Mouse (Mus musculus): ENCODE measurements around the gene Get4. TPM values are rescaled to one million over a fixed set of nuclear protein-coding genes. Genes with fewer than 3 reads are reported as not detected.

The Get4 gene
- polyA plus RNA-seq, 1 experiment from 2014 or later, result 145 TPM

GRCm38 (mm10) chr5:139282191-139282590 lies 30.1 kb downstream of the Get4 start:
- Histone ChIP-seq H3K27ac (ENCODE audit: low read depth, low read length) (no peak overlapping the region), H3K4me2 (ENCODE audit: low read depth) (no peak overlapping the region), H3K9me3 (ENCODE audit: control insufficient read depth, low read length) (no peaks in the 10 kb centered on the region), H3K4me1 (ENCODE audit: control insufficient read depth, insufficient read depth, low read length) (no peaks in the 10 kb centered on the region), H3K9ac (ENCODE audit: low read length) (no peak overlapping the region), H3K36me3 (ENCODE audit: control insufficient read depth, insufficient read depth, low read length) (no peaks in the 10 kb centered on the region), H3K4me3 (ENCODE audit: low read depth, low read length) (no peak overlapping the region), H3K27me3 (ENCODE audit: control insufficient read depth, insufficient read depth, low read length) (no peaks in the 10 kb centered on the region)
- ATAC-seq (ENCODE audit: insufficient read depth, low FRiP score, low TSS enrichment) (no peak), DNase-seq (ENCODE audit: low spot score) (peak; percentile 88)
- 6% methylated on average over 15 of the region's 15 CpGs for WGBS

- no peak overlapping the region for H3K4me3 ChIP-seq (ENCODE audit: low read depth, low read length)
- no peak overlapping the region for H3K9ac ChIP-seq (ENCODE audit: low read length)
- H3K4me2 ChIP-seq (ENCODE audit: low read depth), result no peak overlapping the region
- H3K27me3 ChIP-seq (ENCODE audit: control insufficient read depth, insufficient read depth, low read length), result no peaks in the 10 kb centered on the region
- ATAC-seq (ENCODE audit: insufficient read depth, low FRiP score, low TSS enrichment) (no peak), DNase-seq (ENCODE audit: low spot score) (no peak)
- no peak overlapping the region for H3K27ac ChIP-seq (ENCODE audit: low read depth, low read length)
- H3K36me3 ChIP-seq (ENCODE audit: control insufficient read depth, insufficient read depth, low read length), result no peaks in the 10 kb centered on the region
- 96% methylated on average over 14 of the region's 14 CpGs for WGBS
- H3K4me1 ChIP-seq (ENCODE audit: control insufficient read depth, insufficient read depth, low read length), result no peaks in the 10 kb centered on the region
- H3K9me3 ChIP-seq (ENCODE audit: control insufficient read depth, low read length), result no peaks in the 10 kb centered on the region
Measured at GRCm38 (mm10) chr5:139283460-139284180, 31.5 kb downstream of the Get4 start.

- Histone ChIP-seq H3K27ac (ENCODE audit: low read depth, low read length) (no peak overlapping the region), H3K36me3 (ENCODE audit: control insufficient read depth, insufficient read depth, low read length) (no peaks in the 10 kb centered on the region), H3K27me3 (ENCODE audit: control insufficient read depth, insufficient read depth, low read length) (no peaks in the 10 kb centered on the region), H3K9me3 (ENCODE audit: control insufficient read depth, low read length) (no peaks in the 10 kb centered on the region), H3K4me1 (ENCODE audit: control insufficient read depth, insufficient read depth, low read length) (no peaks in the 10 kb centered on the region), H3K9ac (ENCODE audit: low read length) (no peak overlapping the region), H3K4me3 (ENCODE audit: low read depth, low read length) (no peak overlapping the region), H3K4me2 (ENCODE audit: low read depth) (no peak overlapping the region)
- 61% methylated on average over 8 of the region's 8 CpGs for WGBS
- ATAC-seq (ENCODE audit: insufficient read depth, low FRiP score, low TSS enrichment), result no peak
- DNase-seq (ENCODE audit: low spot score), result no peak
Measured at GRCm38 (mm10) chr5:139285383-139286067, 33.4 kb downstream of the Get4 start.

- Histone ChIP-seq H3K9me3 (ENCODE audit: control insufficient read depth, low read length) (no peaks in the 10 kb centered on the region), H3K36me3 (ENCODE audit: control insufficient read depth, insufficient read depth, low read length) (no peaks in the 10 kb centered on the region), H3K4me1 (ENCODE audit: control insufficient read depth, insufficient read depth, low read length) (no peaks in the 10 kb centered on the region), H3K27ac (ENCODE audit: low read depth, low read length) (no peak overlapping the region), H3K27me3 (ENCODE audit: control insufficient read depth, insufficient read depth, low read length) (no peaks in the 10 kb centered on the region), H3K4me2 (ENCODE audit: low read depth) (no peak overlapping the region), H3K9ac (ENCODE audit: low read length) (no peak overlapping the region), H3K4me3 (ENCODE audit: low read depth, low read length) (no peak overlapping the region)
- 64% methylated on average over 14 of the region's 14 CpGs for WGBS
- no peak for ATAC-seq (ENCODE audit: insufficient read depth, low FRiP score, low TSS enrichment)
- DNase-seq (ENCODE audit: low spot score), result no peak
Measured at GRCm38 (mm10) chr5:139286142-139286941, 34.2 kb downstream of the Get4 start.

DNA sequence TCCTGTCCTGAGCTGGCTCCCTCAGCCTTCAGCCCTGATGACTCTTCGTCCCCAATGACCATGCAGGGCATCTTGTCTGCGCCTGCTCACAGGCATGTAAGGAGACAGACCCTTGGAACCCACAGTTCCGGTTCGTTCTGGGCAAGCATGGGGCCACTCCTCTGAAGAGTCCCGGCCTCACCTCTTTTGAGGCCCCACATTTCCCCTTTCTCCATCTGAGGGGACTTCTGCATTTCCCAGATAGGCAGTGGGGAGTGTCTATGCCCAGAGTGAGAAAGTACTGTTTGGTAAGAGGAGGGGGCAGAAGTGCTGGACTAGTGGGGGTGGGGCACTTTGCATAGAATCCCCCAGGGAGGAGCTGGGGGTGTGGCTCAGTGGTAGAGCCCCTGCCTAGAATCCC lies 35.0 kb downstream of the Get4 start:
- 93% methylated on average over 5 of the region's 5 CpGs for WGBS
- no peak overlapping the region for H3K9ac ChIP-seq (ENCODE audit: low read length)
- no peak overlapping the region for H3K4me2 ChIP-seq (ENCODE audit: low read depth)
- no peaks in the 10 kb centered on the region for H3K36me3 ChIP-seq (ENCODE audit: control insufficient read depth, insufficient read depth, low read length)
- no peaks in the 10 kb centered on the region for H3K27me3 ChIP-seq (ENCODE audit: control insufficient read depth, insufficient read depth, low read length)
- no peaks in the 10 kb centered on the region for H3K9me3 ChIP-seq (ENCODE audit: control insufficient read depth, low read length)
- DNase-seq (ENCODE audit: low spot score) (no peak), ATAC-seq (ENCODE audit: insufficient read depth, low FRiP score, low TSS enrichment) (no peak)
- H3K4me1 ChIP-seq (ENCODE audit: control insufficient read depth, insufficient read depth, low read length), result no peaks in the 10 kb centered on the region
- no peak overlapping the region for H3K4me3 ChIP-seq (ENCODE audit: low read depth, low read length)
- H3K27ac ChIP-seq (ENCODE audit: low read depth, low read length), result no peak overlapping the region

GRCm38 (mm10) chr5:139287787-139288186 lies 35.7 kb downstream of the Get4 start:
- 86% methylated on average over 4 of the region's 4 CpGs for WGBS
- ATAC-seq (ENCODE audit: insufficient read depth, low FRiP score, low TSS enrichment), result no peak

GRCm38 (mm10) chr5:139288591-139288990 lies 36.5 kb downstream of the Get4 start:
- H3K4me3 ChIP-seq (ENCODE audit: low read depth, low read length), result no peak overlapping the region
- WGBS, result 80% methylated on average over 4 of the region's 4 CpGs
- H3K4me2 ChIP-seq (ENCODE audit: low read depth), result no peak overlapping the region
- H3K36me3 ChIP-seq (ENCODE audit: control insufficient read depth, insufficient read depth, low read length), result no peaks in the 10 kb centered on the region
- ATAC-seq (ENCODE audit: insufficient read depth, low FRiP score, low TSS enrichment), result no peak
- DNase-seq (ENCODE audit: low spot score), result no peak
- no peaks in the 10 kb centered on the region for H3K4me1 ChIP-seq (ENCODE audit: control insufficient read depth, insufficient read depth, low read length)
- no peaks in the 10 kb centered on the region for H3K9me3 ChIP-seq (ENCODE audit: control insufficient read depth, low read length)
- H3K27ac ChIP-seq (ENCODE audit: low read depth, low read length), result no peak overlapping the region
- H3K27me3 ChIP-seq (ENCODE audit: control insufficient read depth, insufficient read depth, low read length), result no peaks in the 10 kb centered on the region
- H3K9ac ChIP-seq (ENCODE audit: low read length), result no peak overlapping the region

More at GRCm38 (mm10) chr5:139287787-139288186, 35.7 kb downstream of the Get4 start:
- Histone ChIP-seq H3K9me3 (ENCODE audit: control insufficient read depth, low read length) (no peaks in the 10 kb centered on the region), H3K4me3 (ENCODE audit: low read depth, low read length) (no peak overlapping the region), H3K27ac (ENCODE audit: low read depth, low read length) (no peak overlapping the region), H3K36me3 (ENCODE audit: control insufficient read depth, insufficient read depth, low read length) (no peaks in the 10 kb centered on the region), H3K27me3 (ENCODE audit: control insufficient read depth, insufficient read depth, low read length) (no peaks in the 10 kb centered on the region), H3K9ac (ENCODE audit: low read length) (no peak overlapping the region), H3K4me2 (ENCODE audit: low read depth) (no peak overlapping the region), H3K4me1 (ENCODE audit: control insufficient read depth, insufficient read depth, low read length) (no peaks in the 10 kb centered on the region)
- no peak for DNase-seq (ENCODE audit: low spot score)

DNA sequence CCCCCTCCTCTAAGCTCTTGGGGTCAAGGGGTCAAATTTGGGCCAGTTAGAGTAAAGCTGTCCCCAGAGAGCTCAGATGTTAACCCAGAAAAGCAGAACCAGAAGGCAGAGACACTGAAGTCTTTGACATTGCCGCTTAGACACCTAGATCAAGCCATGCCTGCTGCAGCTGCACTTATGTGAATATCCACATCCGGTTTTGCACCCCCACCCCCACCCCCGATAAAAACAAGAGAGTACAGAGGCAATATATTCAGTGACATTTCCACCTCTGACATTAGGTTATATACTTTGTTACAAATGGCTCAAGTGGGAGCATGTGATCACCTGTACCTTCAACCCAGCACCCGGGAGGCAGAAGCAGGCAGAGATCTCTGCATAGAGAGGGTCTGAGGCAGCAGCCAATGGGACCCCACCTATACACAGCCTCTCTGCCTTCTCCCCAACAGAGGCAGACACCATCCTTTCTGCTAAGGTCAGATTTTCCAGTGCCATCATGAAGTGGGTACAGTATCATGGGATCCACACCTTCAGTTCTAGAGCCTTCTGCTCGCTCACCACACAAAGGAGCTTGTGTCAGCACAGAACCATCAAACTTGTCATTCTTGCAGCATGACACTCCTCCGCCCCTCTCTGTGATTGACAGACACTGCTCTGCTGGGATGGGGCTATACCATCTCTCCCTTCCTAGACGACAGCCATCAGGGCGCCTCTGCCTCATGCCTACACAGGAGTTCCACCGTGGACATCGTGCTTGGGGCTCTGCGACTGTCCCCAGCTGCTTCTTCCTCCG lies 38.5 kb downstream of the Get4 start:
- no peaks in the 10 kb centered on the region for H3K4me1 ChIP-seq (ENCODE audit: control insufficient read depth, insufficient read depth, low read length)
- H3K9ac ChIP-seq (ENCODE audit: low read length), result no peak overlapping the region
- DNase-seq (ENCODE audit: low spot score) (no peak), ATAC-seq (ENCODE audit: insufficient read depth, low FRiP score, low TSS enrichment) (no peak)
- no peak overlapping the region for H3K27ac ChIP-seq (ENCODE audit: low read depth, low read length)
- no peak overlapping the region for H3K4me2 ChIP-seq (ENCODE audit: low read depth)
- H3K27me3 ChIP-seq (ENCODE audit: control insufficient read depth, insufficient read depth, low read length), result no peaks in the 10 kb centered on the region
- WGBS, result 88% methylated on average over 12 of the region's 12 CpGs
- no peak overlapping the region for H3K4me3 ChIP-seq (ENCODE audit: low read depth, low read length)
- H3K9me3 ChIP-seq (ENCODE audit: control insufficient read depth, low read length), result no peaks in the 10 kb centered on the region
- no peaks in the 10 kb centered on the region for H3K36me3 ChIP-seq (ENCODE audit: control insufficient read depth, insufficient read depth, low read length)
